Mouse (Mus musculus) embryonic fibroblast, embryonic 13.5 days (primary cell): ENCODE data around the gene Lamb3.

ENCODE experiments used
- CTCF ChIP-seq: IDR thresholded peaks from 2 replicates; pipeline ENCODE4 v1.5.1; 2011; ENCODE audit warnings: mild to moderate bottlenecking, control low read depth, low read length, moderate library complexity, borderline replicate concordance; ENCODE audit not compliant: insufficient read depth
- POLR2A ChIP-seq: IDR thresholded peaks from 2 replicates; pipeline ENCODE4 v1.6.1; 2011; ENCODE audit warnings: low read depth, mild to moderate bottlenecking, control low read depth, low read length, moderate library complexity

DNA sequence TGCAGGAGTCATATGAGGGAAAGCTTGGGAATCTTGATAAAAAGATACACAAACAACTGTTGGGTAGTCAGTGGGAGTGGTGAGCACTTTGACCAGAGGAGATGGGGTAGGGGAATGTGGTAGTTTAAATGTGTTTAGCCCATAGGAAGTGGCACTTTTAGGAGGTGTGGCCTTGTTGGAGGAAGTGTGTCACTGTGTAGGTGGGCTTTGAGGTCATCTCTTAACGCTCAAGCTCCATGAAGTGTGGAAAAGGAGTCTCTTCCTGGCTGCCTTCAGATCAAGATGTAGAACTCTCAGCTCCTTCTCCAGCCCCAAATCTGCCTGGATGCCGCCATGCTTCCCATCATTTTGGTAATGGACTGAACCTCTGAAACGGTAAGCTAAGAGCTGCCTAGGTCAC lies at the start of gene Lamb3:
- TF ChIP-seq POLR2A, result no peak
- TF ChIP-seq CTCF, result no peak
